Mouse (Mus musculus): Measurements from ENCODE around the gene 5430427O19Rik.

The 5430427O19Rik gene

GRCm38 (mm10) chrX:85869914-85870483 lies at the start of gene 5430427O19Rik:
TSS of gene 5430427O19Rik (plus strand) at chrX:85870354.
- no peak for DNase-seq (ENCODE audit: inconsistent ontology term)

DNA sequence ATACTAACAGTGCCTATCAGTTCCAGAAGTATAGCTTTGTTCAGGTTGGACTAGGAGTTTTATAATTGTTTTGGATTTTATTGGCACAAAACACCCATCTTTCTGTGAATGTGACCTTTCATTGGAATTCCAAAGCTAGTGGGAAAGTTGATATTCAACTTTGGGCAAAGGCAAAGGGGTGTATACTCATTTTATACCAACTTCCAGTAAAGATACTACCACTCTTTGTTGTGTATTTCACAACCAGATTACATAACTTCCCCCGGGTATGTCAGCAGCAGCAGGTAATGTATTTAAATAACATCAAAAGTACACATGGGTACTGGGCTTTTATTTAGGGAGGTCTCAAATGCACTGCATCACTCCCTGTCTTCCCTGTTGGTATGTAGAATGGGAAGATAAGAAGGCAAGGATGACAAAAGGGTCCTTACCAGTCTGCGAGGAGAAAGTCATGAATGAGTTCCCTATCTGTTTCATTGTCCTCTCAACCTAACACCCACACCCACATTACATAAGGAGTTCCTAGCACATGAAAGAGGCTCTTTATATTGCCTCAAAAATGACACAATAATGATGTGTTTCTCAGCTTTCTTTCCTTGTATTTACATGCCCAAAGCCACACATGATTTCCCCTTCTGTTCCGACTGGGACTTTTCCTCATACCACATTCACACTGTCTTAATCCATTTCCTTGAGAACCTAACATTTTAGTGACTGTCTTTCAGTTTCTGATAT lies 42.3 kb upstream of the 5430427O19Rik start:
- no peak for DNase-seq (ENCODE audit: inconsistent ontology term)

DNA sequence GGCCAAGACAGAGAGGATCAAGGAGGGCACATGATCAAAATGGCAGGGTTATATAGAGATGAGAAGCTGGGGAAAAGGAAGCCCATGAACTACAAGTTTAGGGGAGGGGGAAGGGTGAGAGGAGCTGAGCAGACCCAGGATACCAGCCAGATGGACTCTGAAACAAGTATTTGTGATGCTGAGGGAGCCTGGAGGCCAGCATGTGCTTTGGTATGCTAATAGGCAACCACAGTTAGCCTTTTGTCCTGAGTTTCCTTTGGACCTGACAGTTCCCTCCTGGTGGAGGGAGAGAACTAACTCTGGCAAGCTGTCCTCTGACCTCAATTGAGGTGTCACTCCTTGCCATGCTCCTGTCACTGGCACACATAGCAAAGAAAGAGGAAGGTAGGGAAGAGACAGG lies 41.2 kb upstream of the 5430427O19Rik start:
- DNase-seq (ENCODE audit: inconsistent ontology term): peak; percentile 38

- DNase-seq (ENCODE audit: inconsistent ontology term): no peak
These were observed 31.0 kb upstream of the 5430427O19Rik start for GRCm38 (mm10) chrX:85839174-85839573.

DNA sequence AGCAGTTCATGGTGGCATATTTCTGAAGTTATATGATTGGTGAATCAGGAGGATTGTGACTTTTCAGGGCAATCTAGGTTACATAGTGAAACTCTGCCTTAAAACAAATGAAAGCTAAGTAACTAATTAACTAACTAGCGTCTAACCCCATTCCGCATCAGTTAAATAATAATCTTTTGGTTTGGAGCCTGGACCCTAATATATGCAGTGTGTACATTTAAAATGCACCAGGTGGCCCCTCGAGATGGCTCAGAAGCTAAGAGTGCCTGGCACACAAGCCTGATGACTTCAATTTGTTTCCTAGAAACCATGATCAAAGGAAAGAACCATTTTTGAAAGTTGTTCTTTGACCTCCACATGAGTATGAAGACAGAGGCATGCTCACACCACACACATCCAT lies 14.2 kb upstream of the 5430427O19Rik start:
- DNase-seq (ENCODE audit: inconsistent ontology term): no peak

DNA sequence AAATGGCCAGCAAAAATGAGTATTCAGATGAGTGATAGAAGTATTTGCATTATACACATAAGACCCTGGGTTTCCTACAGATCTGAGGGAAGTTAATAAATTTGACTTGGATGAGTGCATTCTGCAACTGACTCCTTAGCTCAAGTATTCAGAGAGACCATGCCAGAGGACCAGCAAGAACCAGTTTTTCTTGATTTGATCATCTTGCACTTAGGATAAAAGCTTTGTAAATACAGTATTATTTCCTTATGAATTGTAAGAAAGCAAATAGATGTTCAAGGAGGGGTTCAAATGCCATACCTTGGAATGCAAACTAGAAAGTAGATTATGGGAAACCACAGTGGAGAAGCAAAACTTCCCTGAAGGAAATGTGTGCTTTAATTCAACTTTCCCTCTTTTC lies 13.0 kb upstream of the 5430427O19Rik start:
- no peak for DNase-seq (ENCODE audit: inconsistent ontology term)

- DNase-seq (ENCODE audit: inconsistent ontology term): no peak
These were observed 2.1 kb upstream of the 5430427O19Rik start for GRCm38 (mm10) chrX:85868079-85868478.

DNA sequence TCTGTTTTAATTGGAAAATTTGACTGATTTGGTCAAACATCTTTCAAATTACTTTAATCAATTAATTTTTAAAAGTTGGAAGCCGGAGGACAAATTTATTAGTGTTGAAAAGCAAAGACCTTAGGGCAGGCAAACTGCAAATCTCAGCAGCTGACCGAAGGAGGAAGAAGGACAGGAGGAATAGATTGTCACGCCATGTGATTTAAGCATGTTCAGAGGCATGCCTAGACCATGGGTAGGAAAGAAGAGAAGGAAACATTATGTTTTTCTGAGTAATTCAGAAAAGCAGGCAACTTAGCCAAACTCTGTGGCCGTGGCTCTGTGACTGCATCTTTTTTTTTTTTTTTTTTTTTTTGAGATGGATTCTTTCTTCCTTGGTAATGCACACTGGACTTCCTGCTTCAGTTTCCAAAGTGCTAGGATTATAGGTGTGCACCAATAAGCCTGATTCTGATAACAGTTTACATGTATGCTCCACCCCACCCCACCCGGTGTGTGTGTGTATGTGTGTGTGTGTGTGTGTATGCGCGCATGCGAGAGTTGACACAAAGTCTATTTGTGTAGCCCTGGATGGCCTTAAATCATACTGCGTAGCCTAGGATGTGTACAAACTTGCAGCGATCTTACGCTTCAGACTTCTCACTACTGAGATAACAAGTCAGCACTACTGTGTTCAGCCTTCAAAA lies 1.4 kb downstream of the 5430427O19Rik start:
- DNase-seq (ENCODE audit: inconsistent ontology term): no peak

- DNase-seq (ENCODE audit: inconsistent ontology term): no peak
These were observed 4.2 kb downstream of the 5430427O19Rik start for GRCm38 (mm10) chrX:85874367-85874766.

DNA sequence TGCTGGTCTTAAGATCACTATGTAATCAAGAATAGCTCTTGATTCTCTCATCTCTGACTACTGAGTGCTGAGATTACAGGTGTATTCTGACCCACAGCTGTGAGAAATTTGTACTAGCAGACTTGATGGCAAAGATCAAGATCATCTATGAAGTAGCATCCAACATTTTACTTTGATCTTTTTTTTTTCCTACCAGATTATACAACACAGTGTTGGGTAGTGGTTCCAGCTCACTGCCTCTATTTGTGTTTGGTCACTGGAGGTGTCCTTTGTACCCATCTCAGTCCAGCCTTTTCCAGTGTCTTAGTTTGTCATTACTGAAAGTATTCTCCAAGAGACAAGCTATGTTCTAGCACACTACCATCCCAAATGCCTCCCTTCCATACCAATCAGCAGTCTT lies 5.8 kb downstream of the 5430427O19Rik start:
- no peak for DNase-seq (ENCODE audit: inconsistent ontology term)

DNA sequence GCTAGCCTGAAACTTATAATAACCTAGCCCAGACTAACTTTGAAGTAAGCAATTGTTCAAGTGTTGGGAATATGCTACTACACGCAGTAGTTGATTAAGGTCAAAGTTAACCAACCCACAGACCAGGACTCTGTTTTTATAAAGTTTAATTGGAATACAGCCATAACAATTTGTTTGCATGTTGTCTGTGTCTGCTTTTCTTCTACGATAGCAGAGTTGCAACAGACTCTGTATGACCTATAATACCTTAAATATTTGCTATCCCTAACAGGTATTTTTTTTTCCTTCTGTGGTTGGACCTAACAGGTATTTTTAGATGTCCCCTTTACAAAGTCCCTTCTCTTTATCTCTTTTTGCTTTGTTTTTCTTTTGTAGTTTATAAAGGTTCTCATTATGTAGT lies 7.6 kb downstream of the 5430427O19Rik start:
- DNase-seq (ENCODE audit: inconsistent ontology term): no peak

DNA sequence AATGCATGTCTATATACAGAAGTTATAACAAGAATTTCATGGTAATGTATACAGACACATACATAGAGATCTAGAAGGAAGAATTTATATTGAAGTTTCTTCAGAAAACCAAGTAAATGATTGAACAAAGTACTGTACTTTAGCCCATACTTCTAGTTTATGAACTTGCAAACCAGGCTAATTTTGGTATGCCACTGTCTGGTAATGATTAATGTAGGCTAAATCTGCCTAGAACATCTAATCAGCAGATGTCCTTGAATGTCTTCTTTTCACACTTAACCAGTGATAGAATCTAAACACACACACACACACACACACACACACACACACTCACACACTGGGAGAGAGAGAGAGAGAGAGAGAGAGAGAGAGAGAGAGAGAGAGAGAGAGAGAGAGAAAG lies 8.1 kb downstream of the 5430427O19Rik start:
- DNase-seq (ENCODE audit: inconsistent ontology term): no peak

DNA sequence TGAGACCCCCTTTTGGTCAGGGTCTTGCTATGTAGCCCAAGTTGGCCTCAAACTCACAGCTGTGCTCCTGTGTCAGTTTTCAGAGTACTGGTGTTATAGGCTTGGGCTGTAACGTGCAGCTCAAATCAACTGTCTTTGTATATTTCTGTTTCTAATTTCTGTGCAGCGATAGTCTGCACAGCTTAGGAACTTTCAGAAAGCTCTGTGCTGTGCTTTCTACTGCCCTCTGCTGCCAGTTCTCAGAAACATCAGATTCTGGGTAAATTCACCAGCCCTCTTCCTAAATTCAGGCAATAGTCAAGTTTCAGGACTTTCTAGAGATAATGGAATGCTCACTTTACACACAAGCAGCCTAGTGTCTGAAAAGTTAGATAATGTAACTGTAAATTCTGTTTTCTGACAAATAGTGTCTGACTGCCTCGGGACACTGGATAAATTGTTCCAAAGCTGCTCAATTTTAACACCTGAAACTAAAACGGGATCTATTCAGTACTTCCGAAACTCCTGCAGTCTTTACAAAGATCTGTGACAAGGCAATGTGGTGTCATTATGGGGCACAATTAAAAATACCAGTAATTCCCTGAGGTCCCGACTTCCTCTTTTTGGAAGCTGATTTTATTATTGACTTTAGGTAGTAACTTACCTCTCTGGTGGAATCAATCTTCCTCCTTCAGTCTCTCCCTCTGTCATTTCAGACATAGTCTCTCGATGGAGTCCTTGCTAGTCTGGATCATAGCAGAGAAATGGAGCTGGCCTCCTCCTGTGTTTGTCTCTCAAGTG lies 9.2 kb downstream of the 5430427O19Rik start:
- no peak for DNase-seq (ENCODE audit: inconsistent ontology term)

- DNase-seq (ENCODE audit: inconsistent ontology term): peak; percentile 48
These were observed 16.5 kb downstream of the 5430427O19Rik start for GRCm38 (mm10) chrX:85886651-85887050.

DNA sequence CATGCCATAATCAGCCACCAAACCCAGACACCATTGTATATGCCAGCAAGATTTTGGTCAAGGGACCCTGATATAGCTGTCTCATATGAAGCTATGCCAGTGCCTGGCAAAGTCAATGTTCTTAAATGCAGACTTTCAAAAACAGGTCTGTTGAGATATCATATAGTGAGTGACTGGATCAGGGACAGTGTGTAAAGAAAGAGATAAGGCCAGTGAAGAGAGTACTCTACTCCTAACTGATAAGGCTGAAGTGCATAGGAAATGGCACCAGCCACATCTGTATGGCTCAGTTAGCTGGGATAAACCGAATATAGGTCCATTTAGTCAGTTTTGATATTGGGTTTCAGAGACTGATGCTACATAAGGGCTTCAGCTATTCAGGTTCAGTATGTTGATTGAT lies 31.0 kb downstream of the 5430427O19Rik start:
- no peak for DNase-seq (ENCODE audit: inconsistent ontology term)

GRCm38 (mm10) chrX:85919034-85919433 lies 48.9 kb downstream of the 5430427O19Rik start:
- DNase-seq (ENCODE audit: inconsistent ontology term): peak; percentile 5

GRCm38 (mm10) chrX:85932991-85933390 lies 62.8 kb downstream of the 5430427O19Rik start:
- DNase-seq (ENCODE audit: inconsistent ontology term): peak; percentile 8
